Comparison of ENCODE assay signal across 7 mouse cellular contexts in genomic region chr3:87150689-87151244, GRCm38 (mm10). TPM values are rescaled to one million over a fixed set of nuclear protein-coding genes. Genes with fewer than 3 reads are reported as not detected.
DNase-seq lines count a peak whose midpoint lies in the region; ATAC-seq lines count a peak whose summit lies in the region.

No protein-coding gene starts in this region.

- H3K4me1 ChIP-seq in embryonic facial prominence, embryonic 13.5 days, result peaks cover 80% of the 10 kb centered on the region
- peaks cover 73% of the 10 kb centered on the region for H3K4me1 ChIP-seq in limb, embryonic 15.5 days
- peaks cover 36% of the 10 kb centered on the region for H3K4me1 ChIP-seq in neural tube, embryonic 11.5 days (ENCODE audit: control insufficient read depth, insufficient read depth, low read length)

- H3K27ac ChIP-seq in embryonic facial prominence, embryonic 13.5 days, result peak overlapping the region; percentile 99
- H3K27ac ChIP-seq in limb, embryonic 15.5 days, result peak overlapping the region; percentile 98
- H3K27ac ChIP-seq in neural tube, embryonic 11.5 days (ENCODE audit: low read depth, low read length), result peak overlapping the region; percentile 90

- no peaks in the 10 kb centered on the region for H3K27me3 ChIP-seq in embryonic facial prominence, embryonic 13.5 days
- H3K27me3 ChIP-seq in limb, embryonic 15.5 days, result no peaks in the 10 kb centered on the region
- no peaks in the 10 kb centered on the region for H3K27me3 ChIP-seq in neural tube, embryonic 11.5 days (ENCODE audit: control insufficient read depth, insufficient read depth, low read length)

- under 1% methylated on average over 16 of the region's 16 CpGs for WGBS in embryonic facial prominence, embryonic 13.5 days
- WGBS in limb, embryonic 15.5 days, result 8% methylated on average over 16 of the region's 16 CpGs
- 1% methylated on average over 16 of the region's 16 CpGs for whole genome bisulfite sequencing in neural tube, embryonic 11.5 days

- H3K9me3 ChIP-seq in embryonic facial prominence, embryonic 13.5 days, result no peaks in the 10 kb centered on the region
- H3K9me3 ChIP-seq in limb, embryonic 15.5 days, result no peaks in the 10 kb centered on the region
- H3K9me3 ChIP-seq in neural tube, embryonic 11.5 days (ENCODE audit: control insufficient read depth, low read length), result no peaks in the 10 kb centered on the region

- H3K4me2 ChIP-seq in embryonic facial prominence, embryonic 13.5 days, result peak overlapping the region; percentile 46
- H3K4me2 ChIP-seq in limb, embryonic 15.5 days, result peak overlapping the region; percentile 29
- no peak overlapping the region; the same call in 1 of the 2 replicates for H3K4me2 ChIP-seq in neural tube, embryonic 11.5 days (ENCODE audit: low read depth)

- DNase-seq in R1 (ENCODE audit: low read depth, low spot score), result peak; percentile 96
- DNase-seq in heart, postnatal 4 days, result peak; percentile 72
- peak; percentile 66 for DNase-seq in neural tube, embryonic 11.5 days (ENCODE audit: low spot score)
- no peak for DNase-seq in left cerebral cortex, adult 11 months (ENCODE audit: low spot score)
- DNase-seq in frontal cortex, postnatal 25 days (ENCODE audit: low spot score in 2 of 2), result no peak

- H3K9ac ChIP-seq in embryonic facial prominence, embryonic 13.5 days, result peak overlapping the region; percentile 68
- no peak overlapping the region for H3K9ac ChIP-seq in limb, embryonic 15.5 days
- H3K9ac ChIP-seq in neural tube, embryonic 11.5 days (ENCODE audit: low read length), result peak overlapping the region; percentile 47

- H3K4me3 ChIP-seq in embryonic facial prominence, embryonic 13.5 days, result peak overlapping the region; percentile 1; the same call in 1 of the 2 replicates
- no peak overlapping the region for H3K4me3 ChIP-seq in limb, embryonic 15.5 days
- H3K4me3 ChIP-seq in neural tube, embryonic 11.5 days (ENCODE audit: low read depth, low read length), result no peak overlapping the region

- peaks cover 13% of the 10 kb centered on the region for H3K36me3 ChIP-seq in embryonic facial prominence, embryonic 13.5 days
- no peaks in the 10 kb centered on the region for H3K36me3 ChIP-seq in limb, embryonic 15.5 days
- H3K36me3 ChIP-seq in neural tube, embryonic 11.5 days (ENCODE audit: control insufficient read depth, insufficient read depth, low read length), result no peaks in the 10 kb centered on the region

- ATAC-seq in embryonic facial prominence, embryonic 13.5 days (ENCODE audit: insufficient number of reproducible peaks, insufficient read depth, low FRiP score, low TSS enrichment, low read depth), result peak; percentile 82
- peak; percentile 80 for ATAC-seq in limb, embryonic 15.5 days (ENCODE audit: insufficient number of reproducible peaks, low FRiP score, low TSS enrichment, low read depth)
- peak; percentile 65; the same call in 1 of the 2 replicates for ATAC-seq in neural tube, embryonic 11.5 days (ENCODE audit: insufficient read depth, low FRiP score, low TSS enrichment)

RNA-seq across cellular contexts. Expression of gene Kirrel, which starts 23.8 kb away (rescaled TPM):
- polyA plus RNA-seq in embryonic facial prominence, embryonic 13.5 days (2015; fragmentation: Nextera tagmentation; extraction: Ambion mirVana), result 20.4 and 21.9 TPM in 2 replicates
- 10 to 100 TPM; 19.5 to 19.6 TPM for total RNA-seq in heart, postnatal 4 days (2021)
- polyA plus RNA-seq in limb, embryonic 15.5 days (2015; fragmentation: Nextera tagmentation; extraction: Ambion mirVana), result 17.9 and 19.5 TPM in 2 replicates
- 10.1 and 11.0 TPM in 2 replicates for polyA plus RNA-seq in neural tube, embryonic 11.5 days (2014; fragmentation: Nextera tagmentation; extraction: Ambion mirVana)

Comparison
In these comparisons a context has a peak if more than half of its experiments do, and no peak if none do; other contexts are left out.
1. DNase-seq: peak in R1 (single experiment), heart, postnatal 4 days (single experiment) and neural tube, embryonic 11.5 days (single experiment); none in left cerebral cortex, adult 11 months (single experiment) and frontal cortex, postnatal 25 days (0 of 2).
2. Peak in every context shown above with its lines, with median percentiles within 50 percentile points of each other: ATAC-seq and H3K27ac ChIP-seq.